Mouse (Mus musculus) liver, embryonic 12.5 days (tissue): Measurements from ENCODE around the gene Cib1. TPM values are rescaled to one million over a fixed set of nuclear protein-coding genes. Genes with fewer than 3 reads are reported as not detected.

Experiments
- ATAC-seq: fragments of 200-750 bp; cut with Nextera tagmentation; 2 replicates; pipeline ENCODE4 v1.8.0; 2017; ENCODE audit warnings: moderate number of reproducible peaks, mild to moderate bottlenecking, moderate library complexity
- H3K27ac ChIP-seq: fragments of 300-500 bp; sonication (generic); 2 replicates; pipeline ENCODE4 v1.5.1; 2016; ENCODE audit warnings: mild to moderate bottlenecking
- H3K27me3 ChIP-seq: fragments of 300-500 bp; sonication (generic); replicated peaks from 2 replicates; pipeline ENCODE4 v1.6.1; 2016; ENCODE audit warnings: mild to moderate bottlenecking, moderate library complexity
- H3K36me3 ChIP-seq: fragments of 300-500 bp; sonication (generic); 2 replicates; pipeline ENCODE4 v1.6.1; 2016; ENCODE audit warnings: mild to moderate bottlenecking, moderate library complexity
- H3K4me1 ChIP-seq: fragments of 300-500 bp; sonication (generic); 2 replicates; pipeline ENCODE4 v1.6.1; 2016
- H3K4me2 ChIP-seq: fragments of 300-500 bp; sonication (generic); 2 replicates; pipeline ENCODE4 v1.6.1; 2016; ENCODE audit warnings: mild to moderate bottlenecking, moderate library complexity
- H3K4me3 ChIP-seq: fragments of 300-500 bp; sonication (generic); 2 replicates; pipeline ENCODE4 v1.5.1; 2016; ENCODE audit warnings: mild to moderate bottlenecking, moderate library complexity
- H3K9ac ChIP-seq: fragments of 300-500 bp; sonication (generic); 2 replicates; pipeline ENCODE4 v1.6.1; 2016; ENCODE audit warnings: mild to moderate bottlenecking, moderate library complexity
- H3K9me3 ChIP-seq: fragments of 300-500 bp; sonication (generic); replicated peaks from 2 replicates; pipeline ENCODE4 v1.6.1; 2016; ENCODE audit warnings: mild to moderate bottlenecking, moderate library complexity
- WGBS: fragments of 180-500 bp; shearing (Covaris S2); methylation state at CpG from one replicate; pipeline ENCODE4 v1.1.7; 2016; ENCODE audit not compliant: insufficient replicate concordance; 5-methylcytosine and 5-hydroxymethylcytosine counted together
- polyA plus RNA-seq: library from polyadenylated mRNA; unstranded; fragments of >200 nt; fragmentation: Nextera tagmentation; extraction: Ambion mirVana; gene quantifications from 2 replicates; pipeline ENCODE4 v1.2.1, GENCODE M21; 2016

Cib1 gene
- polyA plus RNA-seq, 1 experiment from 2014 or later, result 97.5 TPM

GRCm38 (mm10) chr7:80208026-80208642, 24.5 kb downstream of the Cib1 start:
- peak overlapping the region; percentile 42 for H3K4me3 ChIP-seq
- peaks cover 99% of the 10 kb centered on the region for H3K4me1 ChIP-seq
- 34% methylated on average over 18 of the region's 18 CpGs for WGBS
- peak overlapping the region; percentile 75 for H3K9ac ChIP-seq
- no peaks in the 10 kb centered on the region for H3K9me3 ChIP-seq
- no peaks in the 10 kb centered on the region for H3K27me3 ChIP-seq
- peak overlapping the region; percentile 87 for H3K4me2 ChIP-seq
- H3K27ac ChIP-seq, result peak overlapping the region; percentile 100
- peaks cover 35% of the 10 kb centered on the region for H3K36me3 ChIP-seq
- ATAC-seq, result peak; percentile 18; the same call in 1 of the 2 replicates

GRCm38 (mm10) chr7:80207314-80207731, 25.3 kb downstream of the Cib1 start:
- Histone ChIP-seq H3K9me3 (no peaks in the 10 kb centered on the region), H3K36me3 (peaks cover 35% of the 10 kb centered on the region), H3K9ac (peak overlapping the region; percentile 75), H3K27me3 (no peaks in the 10 kb centered on the region), H3K27ac (peak overlapping the region; percentile 100), H3K4me1 (peaks cover 99% of the 10 kb centered on the region), H3K4me3 (peak overlapping the region; percentile 42), H3K4me2 (peak overlapping the region; percentile 87)
- ATAC-seq, result no peak
- 26% methylated on average over 3 of the region's 3 CpGs for WGBS

GRCm38 (mm10) chr7:80205705-80206589, 26.7 kb downstream of the Cib1 start:
- H3K4me1 ChIP-seq, result peaks cover 100% of the 10 kb centered on the region
- peak overlapping the region; percentile 75 for H3K9ac ChIP-seq
- H3K4me2 ChIP-seq, result peak overlapping the region; percentile 87
- H3K27me3 ChIP-seq, result no peaks in the 10 kb centered on the region
- ATAC-seq, result no peak
- 56% methylated on average over 12 of the region's 12 CpGs for WGBS
- peak overlapping the region; percentile 100 for H3K27ac ChIP-seq
- H3K4me3 ChIP-seq, result no peak overlapping the region
- no peaks in the 10 kb centered on the region for H3K9me3 ChIP-seq
- H3K36me3 ChIP-seq, result peaks cover 40% of the 10 kb centered on the region

DNA sequence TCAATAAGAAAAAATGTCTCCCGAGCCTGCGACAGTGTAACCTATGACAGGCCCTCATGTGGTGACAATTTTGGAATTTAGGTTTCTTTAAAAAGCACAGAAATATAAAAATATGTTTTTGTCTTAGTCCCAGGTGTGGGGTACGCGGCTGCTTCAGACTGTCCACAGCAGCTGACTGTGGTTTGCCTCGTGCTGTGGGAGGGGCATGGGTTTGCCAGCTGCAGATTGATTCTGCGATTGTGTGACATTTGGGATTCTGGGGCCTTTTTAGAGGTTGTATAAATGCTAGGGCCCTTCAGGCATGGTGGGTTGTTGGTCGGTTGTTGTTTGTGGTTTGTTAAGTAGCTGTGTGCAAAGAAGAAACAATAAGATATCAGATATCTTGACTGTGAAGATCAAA, 27.7 kb downstream of the Cib1 start:
- peaks cover 100% of the 10 kb centered on the region for H3K4me1 ChIP-seq
- peaks cover 48% of the 10 kb centered on the region for H3K36me3 ChIP-seq
- no peak overlapping the region for H3K9ac ChIP-seq
- no peak for ATAC-seq
- H3K27me3 ChIP-seq, result no peaks in the 10 kb centered on the region
- WGBS, result 43% methylated on average over 7 of the region's 7 CpGs
- no peak overlapping the region for H3K4me3 ChIP-seq
- H3K9me3 ChIP-seq, result no peaks in the 10 kb centered on the region
- H3K27ac ChIP-seq, result peak overlapping the region; percentile 100
- peak overlapping the region; percentile 87 for H3K4me2 ChIP-seq

DNA sequence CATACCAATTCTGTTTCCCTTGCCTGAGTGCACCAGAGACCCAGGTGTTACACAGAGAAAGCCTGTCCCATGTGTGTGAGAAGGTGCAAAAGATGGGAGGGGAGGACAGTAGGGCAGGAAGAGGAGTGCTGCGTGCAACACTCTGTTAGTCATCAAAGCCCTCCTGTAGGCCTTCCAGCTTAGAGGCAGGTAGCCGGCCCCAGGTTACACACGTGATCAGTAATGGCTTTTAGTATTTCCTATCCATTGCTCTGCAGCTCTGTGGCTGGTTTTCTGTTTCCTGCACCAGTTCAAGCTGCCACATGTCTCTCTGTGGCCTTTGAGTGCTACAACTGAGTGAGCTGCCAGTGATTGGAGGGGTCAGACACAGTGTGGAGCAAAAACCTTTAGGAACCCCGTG, 28.3 kb downstream of the Cib1 start:
- Histone ChIP-seq H3K4me1 (peaks cover 100% of the 10 kb centered on the region), H3K4me2 (peak overlapping the region; percentile 87), H3K9ac (peak overlapping the region; percentile 97; the same call in 1 of the 2 replicates), H3K4me3 (0 out of 2 replicates have a peak overlapping the region, but pooled peaks have one; percentile 36), H3K27me3 (no peaks in the 10 kb centered on the region), H3K27ac (peak overlapping the region; percentile 93), H3K9me3 (no peaks in the 10 kb centered on the region), H3K36me3 (peaks cover 50% of the 10 kb centered on the region)
- ATAC-seq, result no peak
- 67% methylated on average over 4 of the region's 4 CpGs for WGBS

DNA sequence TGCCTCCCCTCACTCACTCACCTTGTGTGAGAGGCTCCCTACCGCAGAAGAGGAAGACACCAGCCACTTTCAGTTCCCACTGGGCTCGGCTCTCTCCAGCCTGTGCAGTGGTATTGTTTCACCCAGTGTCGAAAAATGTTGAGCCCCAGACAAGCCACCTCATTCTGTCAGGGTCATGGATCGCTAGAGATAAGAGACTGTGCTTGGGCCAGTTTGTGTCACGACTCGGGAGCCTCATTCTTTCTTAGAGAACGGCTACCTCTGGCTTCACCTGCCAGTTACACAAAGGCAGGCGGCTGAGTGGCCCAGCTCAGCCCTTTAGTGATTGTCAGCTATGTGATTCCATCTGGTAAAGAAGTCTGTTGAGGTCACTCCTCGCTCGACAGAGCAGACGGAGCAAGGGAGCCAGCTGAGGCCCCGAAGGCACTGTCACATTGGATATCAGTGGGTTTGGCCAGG, 28.9 kb downstream of the Cib1 start:
- Histone ChIP-seq H3K9me3 (no peaks in the 10 kb centered on the region), H3K4me1 (peaks cover 96% of the 10 kb centered on the region), H3K36me3 (peaks cover 50% of the 10 kb centered on the region), H3K9ac (peak overlapping the region; percentile 97), H3K4me3 (peak overlapping the region; percentile 36), H3K27me3 (no peaks in the 10 kb centered on the region), H3K27ac (peak overlapping the region; percentile 93), H3K4me2 (peak overlapping the region; percentile 87)
- no peak for ATAC-seq
- 19% methylated on average over 12 of the region's 12 CpGs for WGBS

- H3K36me3 ChIP-seq, result peaks cover 50% of the 10 kb centered on the region
- no peaks in the 10 kb centered on the region for H3K27me3 ChIP-seq
- H3K27ac ChIP-seq, result peak overlapping the region; percentile 93
- H3K4me3 ChIP-seq, result peak overlapping the region; percentile 36
- H3K9ac ChIP-seq, result peak overlapping the region; percentile 97
- ATAC-seq, result no peak
- no peaks in the 10 kb centered on the region for H3K9me3 ChIP-seq
- H3K4me2 ChIP-seq, result peak overlapping the region; percentile 87
- WGBS, result 54% methylated on average over 5 of the region's 5 CpGs
- peaks cover 91% of the 10 kb centered on the region for H3K4me1 ChIP-seq
Measured at GRCm38 (mm10) chr7:80202961-80203360, 29.7 kb downstream of the Cib1 start.

DNA sequence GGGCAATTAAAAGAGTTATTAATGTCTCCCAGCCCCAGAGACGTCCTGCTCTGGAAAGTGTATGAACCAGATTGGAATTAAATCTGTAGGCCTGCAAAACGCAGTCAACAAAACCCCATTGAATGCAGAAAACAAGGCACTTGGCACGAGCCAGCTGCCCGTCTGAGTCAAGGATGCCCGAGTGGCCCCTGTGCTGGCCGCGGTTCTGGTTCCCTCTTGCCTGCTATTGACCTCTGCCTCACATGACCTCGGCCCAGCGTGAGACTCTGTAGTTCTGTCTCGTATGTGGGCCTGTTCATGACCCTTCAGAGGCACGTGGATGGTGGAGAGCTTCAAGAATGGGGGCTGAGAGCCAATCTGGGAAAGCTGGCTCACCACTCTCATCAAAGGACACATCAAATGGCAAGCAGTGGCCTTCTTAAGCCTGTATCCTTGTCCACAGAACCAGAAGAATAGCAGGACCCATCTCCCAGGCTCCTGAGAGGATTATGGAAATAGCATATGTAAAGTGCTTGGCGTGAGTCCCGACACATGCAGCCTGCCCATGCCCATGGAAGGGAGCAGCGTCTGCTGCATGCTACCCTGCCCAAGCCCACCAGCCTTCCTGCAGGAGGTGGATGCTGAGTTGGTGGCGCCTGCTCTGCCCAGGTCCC, 30.6 kb downstream of the Cib1 start:
- Histone ChIP-seq H3K36me3 (peaks cover 46% of the 10 kb centered on the region), H3K4me1 (peaks cover 91% of the 10 kb centered on the region), H3K4me3 (peak overlapping the region; percentile 36; the same call in 1 of the 2 replicates), H3K9me3 (no peaks in the 10 kb centered on the region), H3K4me2 (peak overlapping the region; percentile 87), H3K27ac (peak overlapping the region; percentile 93), H3K27me3 (no peaks in the 10 kb centered on the region), H3K9ac (peak overlapping the region; percentile 97; the same call in 1 of the 2 replicates)
- no peak for ATAC-seq
- 89% methylated on average over 15 of the region's 15 CpGs for WGBS

GRCm38 (mm10) chr7:80200963-80201539, 31.6 kb downstream of the Cib1 start:
- peak overlapping the region; percentile 87 for H3K4me2 ChIP-seq
- H3K4me3 ChIP-seq, result peak overlapping the region; percentile 92
- peaks cover 90% of the 10 kb centered on the region for H3K4me1 ChIP-seq
- H3K27ac ChIP-seq, result peak overlapping the region; percentile 93
- peaks cover 46% of the 10 kb centered on the region for H3K36me3 ChIP-seq
- H3K9ac ChIP-seq, result peak overlapping the region; percentile 97
- H3K9me3 ChIP-seq, result no peaks in the 10 kb centered on the region
- 83% methylated on average over 5 of the region's 5 CpGs for WGBS
- H3K27me3 ChIP-seq, result no peaks in the 10 kb centered on the region
- ATAC-seq, result no peak

- Histone ChIP-seq H3K27ac (peak overlapping the region; percentile 93), H3K4me1 (peaks cover 90% of the 10 kb centered on the region), H3K9ac (peak overlapping the region; percentile 97), H3K9me3 (no peaks in the 10 kb centered on the region), H3K4me2 (peak overlapping the region; percentile 87), H3K27me3 (no peaks in the 10 kb centered on the region), H3K4me3 (peak overlapping the region; percentile 92), H3K36me3 (peaks cover 46% of the 10 kb centered on the region)
- ATAC-seq, result no peak
- 71% methylated on average over 6 of the region's 6 CpGs for WGBS
Measured at GRCm38 (mm10) chr7:80200588-80200945, 32.0 kb downstream of the Cib1 start.

GRCm38 (mm10) chr7:80199851-80200587, 32.6 kb downstream of the Cib1 start:
- H3K36me3 ChIP-seq, result peaks cover 46% of the 10 kb centered on the region
- no peaks in the 10 kb centered on the region for H3K27me3 ChIP-seq
- H3K4me1 ChIP-seq, result peaks cover 90% of the 10 kb centered on the region
- WGBS, result 65% methylated on average over 11 of the region's 11 CpGs
- ATAC-seq, result no peak
- peak overlapping the region; percentile 93 for H3K27ac ChIP-seq
- H3K9ac ChIP-seq, result peak overlapping the region; percentile 97
- H3K4me3 ChIP-seq, result peak overlapping the region; percentile 92
- H3K4me2 ChIP-seq, result peak overlapping the region; percentile 87
- no peaks in the 10 kb centered on the region for H3K9me3 ChIP-seq
